Mouse (Mus musculus): ENCODE measurements around the gene Urad. TPM values are rescaled to one million over a fixed set of nuclear protein-coding genes. Genes with fewer than 3 reads are reported as not detected.
A peak's percentile ranks its signal among the peaks of the same experiment; 100 is the strongest.

Urad gene
- polyA plus RNA-seq, 1 experiment from 2014 or later: not detected

DNA sequence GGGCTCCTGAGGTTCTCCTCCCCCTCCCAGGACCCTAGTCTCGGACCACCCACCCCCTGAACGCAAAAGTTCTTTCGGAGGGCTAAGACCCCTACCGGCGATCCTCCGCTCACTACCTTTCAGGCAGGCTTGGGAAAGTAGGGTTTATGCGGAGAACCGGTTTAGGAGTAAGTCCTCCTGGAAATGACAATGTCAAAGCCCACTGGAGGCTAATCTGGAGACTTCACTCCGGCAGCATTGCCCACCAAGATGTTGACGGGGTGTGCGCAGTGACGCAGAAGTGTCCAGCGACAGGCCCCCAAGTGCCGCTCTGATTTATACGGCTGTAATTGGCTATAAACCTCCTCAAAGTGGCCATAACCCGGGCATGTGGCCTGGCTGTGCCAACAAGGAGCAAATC lies 17.1 kb downstream of the Urad start:
- H3K4me2 ChIP-seq: no peak overlapping the region
- no peak overlapping the region for H3K27ac ChIP-seq
- H3K27me3 ChIP-seq: peaks cover 100% of the 10 kb centered on the region
- 2% methylated on average over 16 of the region's 16 CpGs for WGBS
- no peak overlapping the region for H3K9ac ChIP-seq
- no peak overlapping the region for H3K4me3 ChIP-seq
- no peaks in the 10 kb centered on the region for H3K9me3 ChIP-seq (replicated peaks)
- H3K36me3 ChIP-seq (ENCODE audit: poor library complexity, severe bottlenecking): no peaks in the 10 kb centered on the region
- H3K4me1 ChIP-seq: peaks cover 14% of the 10 kb centered on the region; the same call in 1 of the 2 replicates
- ATAC-seq: no peak

DNA sequence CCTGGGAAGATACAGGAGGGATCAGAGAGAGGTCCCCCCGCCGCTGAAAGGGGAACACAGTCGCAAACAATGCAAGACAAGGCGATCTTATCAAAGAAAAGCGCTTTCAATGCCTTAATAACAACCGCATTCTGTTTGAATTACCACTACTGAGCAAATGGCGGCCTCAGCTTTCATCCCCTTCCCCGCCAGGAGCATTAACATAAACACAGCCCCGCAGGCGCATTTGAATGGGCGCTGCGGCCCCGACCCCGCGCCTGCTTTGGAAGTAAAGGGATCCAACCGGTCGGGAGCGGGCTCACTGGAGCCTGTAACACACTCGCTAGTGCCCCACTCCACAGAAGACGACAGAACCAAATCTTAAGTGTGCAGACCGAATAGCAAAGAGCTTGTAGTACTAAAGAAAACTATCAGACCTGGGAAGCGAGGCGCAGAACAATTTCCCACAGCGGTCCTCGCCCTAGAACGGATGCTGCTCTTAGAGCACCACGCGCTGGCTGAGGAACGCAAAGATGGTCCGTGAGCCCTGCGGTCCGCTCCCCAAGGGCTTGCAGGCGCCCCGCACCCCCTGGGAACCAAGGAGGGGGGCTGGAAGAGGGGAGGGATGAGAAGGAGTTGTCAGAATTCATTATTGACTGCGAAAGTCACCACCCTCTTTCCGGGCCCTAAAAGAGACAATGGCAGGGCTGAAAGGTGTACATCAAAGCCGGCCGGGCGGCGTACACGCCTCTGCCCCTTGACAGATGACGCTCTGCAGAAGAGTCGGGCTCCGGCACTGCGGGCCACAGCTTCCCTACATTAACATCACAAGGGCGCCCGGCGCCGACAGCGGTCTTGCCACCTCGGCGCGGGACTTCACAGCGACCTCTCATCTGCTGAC lies 17.7 kb downstream of the Urad start:
- no peak overlapping the region for H3K4me3 ChIP-seq
- no peaks in the 10 kb centered on the region for H3K36me3 ChIP-seq (ENCODE audit: poor library complexity, severe bottlenecking)
- peaks cover 100% of the 10 kb centered on the region for H3K27me3 ChIP-seq
- ATAC-seq: no peak
- no peak overlapping the region for H3K27ac ChIP-seq
- under 1% methylated on average over 54 of the region's 54 CpGs for WGBS
- H3K4me2 ChIP-seq: no peak overlapping the region
- H3K9me3 ChIP-seq (replicated peaks): no peaks in the 10 kb centered on the region
- no peak overlapping the region for H3K9ac ChIP-seq
- H3K4me1 ChIP-seq: peaks cover 18% of the 10 kb centered on the region

DNA sequence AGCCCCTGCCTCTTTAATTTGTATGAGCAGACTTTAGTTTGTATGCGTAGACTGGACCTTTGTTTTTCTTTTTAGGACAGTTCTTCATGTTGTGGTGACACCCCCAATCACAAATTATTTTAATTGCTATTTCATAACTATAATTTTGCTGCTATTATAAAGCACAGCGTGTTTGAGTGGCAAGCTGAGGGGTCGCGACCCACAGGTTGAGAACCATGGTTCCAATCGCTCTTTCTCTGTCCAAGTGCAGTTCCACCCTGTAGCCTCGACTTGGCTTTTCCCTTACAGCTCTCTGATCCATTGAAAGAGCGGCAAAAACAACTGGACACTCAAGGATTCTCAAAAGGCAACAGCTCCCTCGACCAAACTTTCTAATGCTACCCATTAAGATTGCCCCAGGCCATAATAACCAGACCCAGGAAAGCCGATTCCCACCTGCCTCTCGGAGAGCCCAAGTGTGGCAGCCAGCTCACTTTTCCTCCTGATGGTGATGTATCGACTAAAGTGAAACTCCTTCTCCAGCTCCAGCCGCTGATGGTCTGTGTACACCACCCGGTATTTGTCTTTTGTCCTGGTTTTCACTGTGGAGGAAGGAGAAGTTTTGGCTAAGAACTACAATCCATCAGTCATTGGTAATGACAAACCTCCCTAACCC lies 19.4 kb downstream of the Urad start:
- H3K4me1 ChIP-seq: peaks cover 19% of the 10 kb centered on the region
- no peak overlapping the region for H3K9ac ChIP-seq
- H3K4me3 ChIP-seq: no peak overlapping the region
- H3K27ac ChIP-seq: no peak overlapping the region
- peaks cover 100% of the 10 kb centered on the region for H3K27me3 ChIP-seq
- H3K9me3 ChIP-seq (replicated peaks): no peaks in the 10 kb centered on the region
- no peaks in the 10 kb centered on the region for H3K36me3 ChIP-seq (ENCODE audit: poor library complexity, severe bottlenecking)
- ATAC-seq: no peak
- no peak overlapping the region for H3K4me2 ChIP-seq
- 2% methylated on average over 13 of the region's 13 CpGs for WGBS

DNA sequence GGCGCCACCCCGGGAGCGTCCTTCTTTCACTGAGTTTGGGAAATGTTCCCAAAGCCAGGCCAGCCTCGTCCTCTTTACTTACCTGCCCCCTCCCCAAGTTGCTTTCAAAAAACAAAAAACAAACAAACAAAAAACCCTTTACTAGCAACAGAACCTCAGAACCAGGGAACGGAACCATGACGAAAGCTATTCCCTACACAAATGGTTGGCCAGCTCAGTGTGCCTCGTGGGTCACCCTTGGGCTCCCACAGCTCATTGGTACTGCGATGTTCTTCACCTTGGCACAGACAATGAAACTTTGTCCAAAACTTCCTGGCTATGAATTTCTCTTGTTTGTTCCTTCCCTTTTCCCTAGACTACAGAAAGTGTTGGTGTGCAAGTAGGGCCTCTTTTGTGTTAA lies 20.1 kb downstream of the Urad start:
- 2% methylated on average over 8 of the region's 8 CpGs for WGBS
- no peak overlapping the region for H3K9ac ChIP-seq
- no peak overlapping the region for H3K27ac ChIP-seq
- no peak overlapping the region for H3K4me3 ChIP-seq
- ATAC-seq: no peak
- H3K9me3 ChIP-seq (replicated peaks): no peaks in the 10 kb centered on the region
- peaks cover 100% of the 10 kb centered on the region for H3K27me3 ChIP-seq
- H3K4me1 ChIP-seq: peaks cover 19% of the 10 kb centered on the region
- no peaks in the 10 kb centered on the region for H3K36me3 ChIP-seq (ENCODE audit: poor library complexity, severe bottlenecking)
- H3K4me2 ChIP-seq: no peak overlapping the region

DNA sequence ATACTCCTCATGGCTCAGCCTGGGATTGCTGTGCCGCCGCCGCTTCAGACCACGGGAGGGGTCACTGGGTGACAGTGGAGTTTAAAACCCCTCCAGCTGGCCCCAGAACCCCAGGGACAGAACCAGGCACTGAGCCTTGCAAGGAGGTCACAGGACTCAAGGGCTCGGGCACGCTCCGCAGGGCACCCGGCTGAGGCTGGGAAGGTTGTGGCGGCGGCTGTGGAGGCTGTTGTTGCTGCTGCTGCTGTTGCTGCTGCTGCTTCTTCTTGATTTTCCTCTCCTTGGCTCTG lies 20.5 kb downstream of the Urad start:
- H3K36me3 ChIP-seq (ENCODE audit: poor library complexity, severe bottlenecking): no peaks in the 10 kb centered on the region
- H3K4me2 ChIP-seq: no peak overlapping the region
- ATAC-seq: no peak
- H3K9me3 ChIP-seq (replicated peaks): no peaks in the 10 kb centered on the region
- no peak overlapping the region for H3K27ac ChIP-seq
- H3K4me3 ChIP-seq: no peak overlapping the region
- no peak overlapping the region for H3K9ac ChIP-seq
- 2% methylated on average over 10 of the region's 10 CpGs for WGBS
- H3K4me1 ChIP-seq: peaks cover 18% of the 10 kb centered on the region
- peaks cover 100% of the 10 kb centered on the region for H3K27me3 ChIP-seq

DNA sequence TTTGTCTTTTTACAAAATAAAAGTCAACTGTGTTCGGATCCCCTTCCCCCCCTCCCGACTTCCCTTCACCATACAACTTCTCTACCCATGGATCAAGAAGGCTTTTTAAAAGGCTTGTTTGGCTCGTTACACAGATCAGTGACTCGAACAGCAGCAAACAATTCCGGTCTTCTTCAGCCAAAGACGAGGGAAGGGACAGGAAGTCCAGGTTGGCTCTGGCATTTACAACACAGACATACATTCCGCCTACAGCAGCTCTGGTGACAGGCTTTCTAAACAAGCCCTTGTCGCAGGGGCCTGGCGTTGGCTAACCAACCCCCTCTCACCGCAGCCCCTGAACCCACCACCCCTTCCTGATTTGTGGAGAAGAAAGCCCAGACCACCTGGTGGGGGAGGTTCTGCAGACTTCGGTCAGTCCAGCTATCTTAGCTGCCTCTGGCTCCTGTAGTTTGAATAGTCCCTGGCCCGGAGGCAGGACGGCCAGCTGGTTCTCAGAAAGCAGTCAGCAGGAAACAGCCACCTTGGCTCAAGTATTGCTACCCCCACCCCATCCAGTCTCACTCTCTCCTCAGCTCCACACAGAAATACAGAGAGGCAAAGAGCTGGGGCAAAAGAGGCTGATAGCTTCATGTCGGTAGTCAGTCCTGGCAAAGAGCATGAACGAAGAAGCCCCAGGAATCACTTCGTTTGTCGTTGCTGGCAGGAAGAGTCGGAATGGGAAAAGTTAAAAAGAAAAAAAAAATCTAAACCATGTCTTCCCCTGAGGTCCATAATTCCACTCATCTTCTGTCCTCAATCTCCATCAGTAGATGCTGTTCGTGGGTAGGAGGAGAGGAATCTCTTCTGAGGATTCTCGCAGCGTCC lies 21.1 kb downstream of the Urad start:
- no peak for ATAC-seq
- no peak overlapping the region for H3K4me2 ChIP-seq
- H3K9me3 ChIP-seq (replicated peaks): no peaks in the 10 kb centered on the region
- WGBS: under 1% methylated on average over 21 of the region's 21 CpGs
- peaks cover 12% of the 10 kb centered on the region for H3K4me1 ChIP-seq
- no peak overlapping the region for H3K4me3 ChIP-seq
- no peak overlapping the region for H3K9ac ChIP-seq
- peaks cover 99% of the 10 kb centered on the region for H3K27me3 ChIP-seq
- no peak overlapping the region for H3K27ac ChIP-seq
- no peaks in the 10 kb centered on the region for H3K36me3 ChIP-seq (ENCODE audit: poor library complexity, severe bottlenecking)

DNA sequence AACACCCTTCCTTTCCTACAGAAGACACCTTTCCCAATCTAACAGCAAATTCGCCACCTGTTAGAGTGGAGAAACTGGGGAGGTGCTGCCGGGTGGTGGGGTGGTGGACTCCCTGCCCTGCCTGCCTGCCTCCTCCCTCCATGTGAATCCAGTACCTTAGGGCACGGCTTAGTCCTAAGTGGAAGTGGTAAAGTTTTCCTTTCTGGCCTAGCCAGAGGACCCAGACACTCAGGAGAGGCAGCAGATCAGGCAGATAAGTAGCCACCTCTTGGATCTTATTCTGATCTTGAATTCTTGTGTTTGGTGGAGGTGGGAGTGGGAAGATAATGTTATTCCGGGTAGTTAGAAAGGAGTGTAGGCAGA lies 22.3 kb downstream of the Urad start:
- no peak overlapping the region for H3K27ac ChIP-seq
- peaks cover 97% of the 10 kb centered on the region for H3K27me3 ChIP-seq
- H3K36me3 ChIP-seq (ENCODE audit: poor library complexity, severe bottlenecking): no peaks in the 10 kb centered on the region
- H3K4me1 ChIP-seq: peaks cover 12% of the 10 kb centered on the region
- H3K9ac ChIP-seq: no peak overlapping the region
- H3K4me2 ChIP-seq: peak overlapping the region; percentile 16; the same call in 1 of the 2 replicates
- 1% methylated on average over 4 of the region's 4 CpGs for WGBS
- no peaks in the 10 kb centered on the region for H3K9me3 ChIP-seq (replicated peaks)
- no peak for ATAC-seq
- no peak overlapping the region for H3K4me3 ChIP-seq

DNA sequence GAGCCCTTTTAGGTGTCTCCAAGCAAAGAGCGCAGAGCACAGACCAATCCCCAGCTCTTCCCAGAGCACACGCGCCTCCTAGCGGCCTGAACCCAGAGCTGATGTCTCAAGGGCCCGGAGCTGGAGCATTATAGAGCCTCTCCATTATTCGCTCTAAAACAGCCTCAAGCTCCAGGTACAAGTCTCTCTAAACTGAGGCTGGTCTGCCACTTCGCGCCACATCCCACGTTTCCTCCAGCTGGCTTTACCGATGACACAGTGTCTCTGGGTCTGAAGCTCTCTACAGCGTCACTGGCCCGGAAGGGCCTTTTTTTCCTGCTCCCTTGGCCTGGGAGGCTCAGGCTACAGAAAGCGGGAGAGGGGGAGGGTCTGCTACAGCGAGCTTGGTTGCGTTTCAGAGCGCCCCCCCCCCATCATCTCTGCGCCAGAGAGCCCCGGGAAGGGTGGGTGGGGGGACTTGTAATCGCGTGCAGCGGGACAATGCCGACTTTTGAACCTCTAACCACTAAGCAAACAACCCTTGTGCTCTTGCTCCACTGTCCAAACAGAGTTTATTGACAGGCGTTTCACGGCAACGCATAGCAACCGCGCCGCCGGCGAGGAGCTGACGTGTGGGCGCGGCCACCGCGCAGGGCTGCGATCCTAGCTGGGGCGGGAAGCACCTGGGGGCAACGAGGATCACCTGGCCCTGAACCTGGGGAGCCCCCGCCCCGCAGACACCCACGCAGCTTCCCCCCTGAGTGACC lies 22.8 kb downstream of the Urad start:
- H3K4me2 ChIP-seq: peak overlapping the region; percentile 16
- no peak overlapping the region for H3K9ac ChIP-seq
- peaks cover 97% of the 10 kb centered on the region for H3K27me3 ChIP-seq
- peak; percentile 45; the same call in 1 of the 2 replicates for ATAC-seq
- no peaks in the 10 kb centered on the region for H3K36me3 ChIP-seq (ENCODE audit: poor library complexity, severe bottlenecking)
- H3K27ac ChIP-seq: no peak overlapping the region
- peaks cover 9% of the 10 kb centered on the region for H3K4me1 ChIP-seq
- peak overlapping the region; percentile 15; the same call in 1 of the 2 replicates for H3K4me3 ChIP-seq
- no peaks in the 10 kb centered on the region for H3K9me3 ChIP-seq (replicated peaks)
- under 1% methylated on average over 39 of the region's 41 CpGs for WGBS

DNA sequence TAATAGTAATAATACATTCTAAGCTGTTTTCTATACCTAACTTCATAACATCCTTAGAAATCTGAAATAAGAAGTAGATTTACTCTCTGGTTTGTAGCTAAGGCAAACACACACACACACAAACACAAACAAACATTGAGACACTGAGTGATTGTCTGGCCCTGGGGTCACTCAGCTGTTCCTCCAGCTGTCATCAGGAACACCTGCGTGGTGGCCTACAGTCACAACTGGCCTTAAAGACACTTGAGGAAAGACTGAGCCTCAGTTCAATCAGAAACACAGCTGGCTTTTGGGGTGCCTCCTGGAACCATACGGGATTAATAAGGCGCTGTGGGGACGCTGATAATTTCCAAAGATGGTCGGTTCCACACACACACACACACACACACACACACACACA lies 25.0 kb downstream of the Urad start:
- Histone ChIP-seq H3K27ac (no peak overlapping the region), H3K4me3 (no peak overlapping the region), H3K4me1 (peaks cover 5% of the 10 kb centered on the region), H3K4me2 (no peak overlapping the region), H3K9me3 (replicated peaks) (no peaks in the 10 kb centered on the region), H3K27me3 (peaks cover 97% of the 10 kb centered on the region), H3K9ac (no peak overlapping the region), H3K36me3 (ENCODE audit: poor library complexity, severe bottlenecking) (no peaks in the 10 kb centered on the region)
- WGBS: 67% methylated on average over 5 of the region's 5 CpGs
- ATAC-seq: no peak

DNA sequence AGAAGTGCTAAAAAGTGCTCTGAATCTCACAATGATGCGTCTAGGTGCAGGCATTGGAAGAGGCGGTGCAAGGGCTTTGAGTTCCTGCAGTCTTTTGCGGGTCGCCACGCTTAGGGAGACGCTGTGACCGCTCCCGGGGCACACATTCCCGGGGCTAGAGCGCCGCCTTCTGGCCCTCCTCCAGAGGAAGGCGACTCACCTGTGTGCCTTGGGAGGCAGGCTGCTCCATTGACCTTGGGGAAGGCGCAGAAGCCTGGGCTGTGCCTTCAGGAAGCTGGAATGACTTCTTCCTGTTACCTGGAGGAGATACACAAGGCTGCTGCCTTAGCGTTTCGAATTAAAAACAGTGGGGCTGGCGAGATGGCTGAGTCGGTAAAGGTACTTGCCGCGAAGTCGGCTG lies 28.1 kb downstream of the Urad start:
- H3K9me3 ChIP-seq (replicated peaks): no peaks in the 10 kb centered on the region
- H3K4me3 ChIP-seq: no peak overlapping the region
- H3K4me1 ChIP-seq: no peaks in the 10 kb centered on the region
- ATAC-seq: no peak
- H3K36me3 ChIP-seq (ENCODE audit: poor library complexity, severe bottlenecking): no peaks in the 10 kb centered on the region
- H3K27ac ChIP-seq: no peak overlapping the region
- peaks cover 84% of the 10 kb centered on the region for H3K27me3 ChIP-seq
- no peak overlapping the region for H3K4me2 ChIP-seq
- H3K9ac ChIP-seq: no peak overlapping the region
- WGBS: 12% methylated on average over 20 of the region's 20 CpGs

DNA sequence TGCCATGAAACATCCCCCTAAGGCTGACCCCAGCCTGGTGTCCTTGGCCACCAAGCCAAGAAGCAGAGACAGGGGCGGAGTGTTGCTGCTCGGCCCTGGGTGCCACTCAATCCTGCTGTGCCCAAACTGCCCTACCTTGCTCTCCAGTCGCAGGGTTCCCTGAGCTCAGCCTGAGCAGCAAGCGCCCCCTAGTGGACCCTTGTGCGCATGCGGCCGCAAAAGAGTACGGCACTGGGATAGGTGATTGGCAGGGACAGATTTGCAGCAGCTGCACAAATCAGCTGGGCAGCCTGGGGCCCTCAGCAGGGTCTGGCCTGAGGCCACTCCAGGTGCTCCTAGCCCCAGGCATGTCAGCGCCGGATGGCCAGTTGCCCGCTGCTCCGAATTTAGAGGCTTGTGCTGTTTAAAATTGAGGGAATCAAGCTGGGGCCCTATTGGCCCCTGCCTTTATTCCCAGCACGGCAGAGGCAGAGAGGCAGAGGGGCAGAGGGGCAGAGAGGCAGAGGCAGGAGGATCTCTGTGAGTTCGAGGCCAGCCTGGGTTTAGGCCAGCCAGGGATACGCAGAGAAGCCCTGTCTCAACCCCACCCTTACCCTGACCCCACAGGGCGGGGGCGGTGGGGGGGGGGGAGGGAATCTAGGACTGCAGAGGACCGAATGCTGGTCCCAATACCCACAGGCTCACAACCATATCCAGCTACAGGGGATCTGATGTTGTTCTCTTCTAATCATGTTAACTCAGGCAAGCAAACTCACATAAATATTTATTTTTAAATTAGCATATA lies 28.9 kb downstream of the Urad start:
- H3K27ac ChIP-seq: no peak overlapping the region
- H3K9ac ChIP-seq: no peak overlapping the region
- ATAC-seq: peak; percentile 55
- H3K4me3 ChIP-seq: no peak overlapping the region
- 18% methylated on average over 18 of the region's 18 CpGs for WGBS
- H3K4me2 ChIP-seq: no peak overlapping the region
- no peaks in the 10 kb centered on the region for H3K4me1 ChIP-seq
- no peaks in the 10 kb centered on the region for H3K36me3 ChIP-seq (ENCODE audit: poor library complexity, severe bottlenecking)
- H3K27me3 ChIP-seq: peaks cover 82% of the 10 kb centered on the region
- H3K9me3 ChIP-seq (replicated peaks): no peaks in the 10 kb centered on the region
